Mouse (Mus musculus): ENCODE results near the gene Tfcp2l1. TPM values are rescaled to one million over a fixed set of nuclear protein-coding genes. Genes with fewer than 3 reads are reported as not detected.

Gene Tfcp2l1
- polyA plus RNA-seq, 1 experiment, result 0.25 TPM

DNA sequence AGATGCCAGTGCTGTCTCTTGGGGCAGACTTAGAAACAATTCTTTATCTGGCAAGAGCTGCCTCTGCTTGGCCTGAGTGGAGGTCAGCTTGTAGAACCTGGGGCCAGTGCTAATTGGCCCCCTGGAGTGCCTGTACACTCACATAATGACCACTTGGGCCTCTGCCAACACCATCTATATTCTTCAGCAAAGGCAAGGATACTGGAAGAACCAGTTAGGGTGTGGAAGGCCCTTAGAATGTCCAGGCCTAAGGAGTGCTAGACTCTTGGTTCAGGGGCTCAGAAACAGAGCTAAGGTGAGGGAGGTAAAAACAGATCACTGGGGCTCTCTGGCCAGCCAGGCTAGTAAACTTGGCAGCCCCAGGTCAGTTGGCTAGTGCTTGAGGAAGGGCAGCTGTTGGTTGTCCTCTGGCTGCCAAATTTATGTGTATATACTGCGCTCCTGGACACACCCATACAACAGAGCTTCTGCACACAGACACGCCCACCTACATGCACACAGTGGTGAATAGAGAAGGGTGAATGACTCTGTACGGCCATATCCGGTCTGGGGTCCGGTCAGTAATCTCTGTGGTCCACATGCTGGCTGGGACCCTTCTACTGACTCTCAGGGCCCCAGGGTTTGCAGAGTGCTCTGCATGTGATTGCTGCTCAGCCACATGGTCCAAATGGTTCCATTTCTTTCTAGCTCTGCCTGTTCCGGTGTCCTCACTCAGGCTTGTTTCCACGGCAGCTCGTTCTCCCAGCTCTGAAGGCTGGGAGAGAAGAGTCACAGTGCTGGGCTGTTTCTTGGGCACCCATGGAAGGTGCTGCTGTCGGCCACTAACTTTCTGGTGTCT, 22.4 kb downstream of the Tfcp2l1 start:
- Histone ChIP-seq H3K4me1 (ENCODE audit: control insufficient read depth, insufficient read depth, low read length) (no peaks in the 10 kb centered on the region; the same call in 1 of the 2 replicates), H3K4me3 (ENCODE audit: insufficient read depth, low read length) (no peak overlapping the region), H3K27ac (ENCODE audit: insufficient read depth, low read length) (no peak overlapping the region)
- no peak for TF ChIP-seq POLR2A (IDR thresholded peaks at IDR 0.05; ENCODE audit: low read depth, low read length)
- no peak for TF ChIP-seq CTCF (IDR thresholded peaks at IDR 0.05; ENCODE audit: borderline replicate concordance, insufficient read depth, low read length)

DNA sequence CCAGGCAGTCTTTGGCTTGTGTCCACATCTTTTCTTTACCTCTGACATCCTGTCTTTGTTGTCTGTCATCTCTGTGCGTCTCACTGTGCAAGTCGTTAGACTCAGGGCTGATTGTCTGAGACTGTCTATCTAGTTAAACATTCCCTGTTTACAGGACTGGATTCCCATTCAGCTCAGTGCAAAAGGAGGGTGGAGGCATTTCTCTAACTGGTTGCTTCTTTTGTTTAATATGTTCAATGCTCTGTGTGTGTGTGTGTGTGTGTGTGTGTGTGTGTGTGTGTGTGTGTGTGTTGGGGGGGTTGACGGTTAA, 23.0 kb downstream of the Tfcp2l1 start:
- H3K4me3 ChIP-seq (ENCODE audit: insufficient read depth, low read length), result no peak overlapping the region
- no peaks in the 10 kb centered on the region; the same call in 1 of the 2 replicates for H3K4me1 ChIP-seq (ENCODE audit: control insufficient read depth, insufficient read depth, low read length)
- H3K27ac ChIP-seq (ENCODE audit: insufficient read depth, low read length), result no peak overlapping the region
- no peak for TF ChIP-seq POLR2A (IDR thresholded peaks at IDR 0.05; ENCODE audit: low read depth, low read length)

DNA sequence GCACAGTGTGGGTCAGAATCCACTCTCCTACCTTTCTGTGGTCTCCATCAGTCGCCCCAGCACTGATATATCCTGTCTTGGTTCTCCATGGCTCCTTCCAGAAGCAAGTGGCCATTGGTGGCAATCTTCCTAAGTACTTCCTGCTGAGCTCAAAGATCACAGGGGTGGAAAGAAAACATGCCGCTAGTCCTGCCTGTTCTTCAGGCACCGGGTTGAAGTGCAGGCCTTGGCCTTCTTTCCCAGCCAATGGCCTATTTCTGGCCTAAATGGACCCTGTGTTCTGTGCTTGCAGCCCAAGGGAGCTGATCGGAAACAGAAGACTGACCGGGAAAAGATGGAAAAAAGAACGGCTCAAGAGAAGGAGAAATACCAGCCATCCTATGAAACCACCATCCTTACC, 31.0 kb downstream of the Tfcp2l1 start:
- TF ChIP-seq POLR2A (IDR thresholded peaks at IDR 0.05; ENCODE audit: low read depth, low read length) (no peak), CTCF (IDR thresholded peaks at IDR 0.05; ENCODE audit: borderline replicate concordance, insufficient read depth, low read length) (no peak)
- H3K27ac ChIP-seq (ENCODE audit: insufficient read depth, low read length), result no peak overlapping the region
- H3K4me3 ChIP-seq (ENCODE audit: insufficient read depth, low read length), result no peak overlapping the region
- H3K4me1 ChIP-seq (ENCODE audit: control insufficient read depth, insufficient read depth, low read length), result peaks cover 5% of the 10 kb centered on the region

DNA sequence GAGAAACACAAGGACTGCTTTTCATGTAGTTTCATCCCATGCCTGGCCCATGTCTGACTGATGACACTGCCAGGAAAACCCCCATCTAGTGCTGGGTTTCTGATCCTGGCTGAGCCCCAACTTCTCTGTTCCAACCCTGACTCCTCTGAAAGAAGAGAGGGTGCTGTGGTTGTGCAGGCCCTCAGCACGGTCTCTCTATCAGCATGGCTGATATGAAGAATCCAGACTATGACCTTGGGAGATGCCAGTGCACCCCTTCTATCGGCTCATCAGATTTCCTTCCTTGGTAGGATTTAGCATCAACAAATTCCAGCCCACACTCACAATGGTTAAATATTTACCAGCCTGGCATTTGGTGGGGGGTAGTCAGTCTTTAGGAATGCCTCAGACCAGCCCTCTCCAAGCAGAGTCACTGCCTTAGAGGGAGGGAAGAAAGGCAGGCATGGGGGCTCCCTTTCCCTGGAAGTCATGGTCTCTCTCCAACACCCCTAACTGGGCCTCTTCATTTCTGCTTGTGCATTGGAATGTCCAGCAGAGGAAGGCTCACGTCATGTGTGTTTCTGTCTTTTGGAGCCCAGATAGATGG, 33.2 kb downstream of the Tfcp2l1 start:
- no peak overlapping the region for H3K27ac ChIP-seq (ENCODE audit: insufficient read depth, low read length)

DNA sequence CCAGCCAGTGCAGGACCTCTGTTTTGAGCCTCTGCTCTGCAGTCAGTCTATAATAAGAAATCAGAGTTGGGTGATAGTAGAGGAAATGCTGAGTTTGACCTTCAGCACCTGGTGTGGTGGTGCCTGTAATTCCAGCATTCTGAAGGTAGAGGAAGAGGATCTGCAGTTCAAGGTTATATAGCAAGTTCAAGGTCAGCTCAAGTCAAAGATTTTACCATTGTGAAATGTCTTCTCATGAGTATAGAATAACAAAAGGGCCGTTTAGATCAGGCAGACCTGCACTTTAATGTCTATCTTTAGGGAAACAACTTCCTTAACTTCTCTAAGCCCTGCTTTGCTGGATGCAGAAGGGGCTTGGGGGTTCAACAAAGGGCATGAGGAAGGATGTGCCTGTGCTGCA, 35.3 kb downstream of the Tfcp2l1 start:
- Histone ChIP-seq H3K4me3 (ENCODE audit: insufficient read depth, low read length) (no peak overlapping the region), H3K4me1 (ENCODE audit: control insufficient read depth, insufficient read depth, low read length) (peaks cover 5% of the 10 kb centered on the region), H3K27ac (ENCODE audit: insufficient read depth, low read length) (no peak overlapping the region)
- no peak for TF ChIP-seq POLR2A (IDR thresholded peaks at IDR 0.05; ENCODE audit: low read depth, low read length)
- no peak for TF ChIP-seq CTCF (IDR thresholded peaks at IDR 0.05; ENCODE audit: borderline replicate concordance, insufficient read depth, low read length)

More for the DNA sequence above, 33.2 kb downstream of the Tfcp2l1 start:
- H3K4me1 ChIP-seq (ENCODE audit: control insufficient read depth, insufficient read depth, low read length), result peaks cover 5% of the 10 kb centered on the region
- TF ChIP-seq CTCF (IDR thresholded peaks at IDR 0.05; ENCODE audit: borderline replicate concordance, insufficient read depth, low read length) (no peak), POLR2A (IDR thresholded peaks at IDR 0.05; ENCODE audit: low read depth, low read length) (no peak)
- H3K4me3 ChIP-seq (ENCODE audit: insufficient read depth, low read length), result no peak overlapping the region

DNA sequence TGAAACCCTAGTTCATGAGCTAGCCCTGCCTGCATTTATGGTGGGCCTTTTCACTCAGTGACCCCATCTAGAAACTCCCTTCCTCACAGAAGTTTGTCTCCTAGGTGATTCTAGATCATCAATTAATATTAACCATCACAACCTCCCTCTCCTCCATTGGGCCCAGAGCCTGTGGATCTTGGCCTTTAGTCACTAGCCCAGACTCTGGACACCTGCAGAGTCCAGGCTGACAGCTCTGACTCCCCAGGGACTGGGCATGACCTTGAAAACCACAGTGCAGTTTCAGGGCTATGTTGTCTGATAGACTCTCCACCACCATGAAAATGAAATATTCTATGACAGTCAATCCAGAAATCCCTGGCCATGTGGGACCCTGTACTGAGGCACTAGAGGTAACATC, 39.8 kb downstream of the Tfcp2l1 start:
- no peaks in the 10 kb centered on the region for H3K4me1 ChIP-seq (ENCODE audit: control insufficient read depth, insufficient read depth, low read length)
- no peak overlapping the region for H3K27ac ChIP-seq (ENCODE audit: insufficient read depth, low read length)
- H3K4me3 ChIP-seq (ENCODE audit: insufficient read depth, low read length), result no peak overlapping the region
- TF ChIP-seq POLR2A (IDR thresholded peaks at IDR 0.05; ENCODE audit: low read depth, low read length), result no peak
- no peak for TF ChIP-seq CTCF (IDR thresholded peaks at IDR 0.05; ENCODE audit: borderline replicate concordance, insufficient read depth, low read length)

DNA sequence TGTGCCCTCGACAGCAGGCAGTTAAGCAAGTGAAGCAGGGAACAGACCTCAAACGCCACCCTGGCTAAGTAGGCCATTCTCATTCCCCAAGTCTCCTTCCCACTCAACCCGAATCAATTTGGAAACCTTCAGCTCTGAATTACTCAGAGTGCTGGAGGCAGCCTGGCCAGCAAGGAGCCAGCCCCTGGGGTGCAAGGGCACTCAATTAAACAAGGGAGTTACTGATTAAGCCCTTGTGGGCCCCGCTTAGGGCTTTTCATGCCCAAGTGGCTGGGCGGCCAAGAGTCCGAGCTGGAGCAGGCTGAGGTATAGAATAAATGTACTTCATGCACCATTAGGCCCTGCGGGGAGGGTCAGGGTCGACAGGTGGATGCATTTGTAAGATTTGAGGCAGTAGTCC, 44.5 kb downstream of the Tfcp2l1 start:
- Histone ChIP-seq H3K27ac (ENCODE audit: insufficient read depth, low read length) (no peak overlapping the region), H3K4me3 (ENCODE audit: insufficient read depth, low read length) (no peak overlapping the region), H3K4me1 (ENCODE audit: control insufficient read depth, insufficient read depth, low read length) (no peaks in the 10 kb centered on the region)
- no peak for TF ChIP-seq POLR2A (IDR thresholded peaks at IDR 0.05; ENCODE audit: low read depth, low read length)
- no peak for TF ChIP-seq CTCF (IDR thresholded peaks at IDR 0.05; ENCODE audit: borderline replicate concordance, insufficient read depth, low read length)

DNA sequence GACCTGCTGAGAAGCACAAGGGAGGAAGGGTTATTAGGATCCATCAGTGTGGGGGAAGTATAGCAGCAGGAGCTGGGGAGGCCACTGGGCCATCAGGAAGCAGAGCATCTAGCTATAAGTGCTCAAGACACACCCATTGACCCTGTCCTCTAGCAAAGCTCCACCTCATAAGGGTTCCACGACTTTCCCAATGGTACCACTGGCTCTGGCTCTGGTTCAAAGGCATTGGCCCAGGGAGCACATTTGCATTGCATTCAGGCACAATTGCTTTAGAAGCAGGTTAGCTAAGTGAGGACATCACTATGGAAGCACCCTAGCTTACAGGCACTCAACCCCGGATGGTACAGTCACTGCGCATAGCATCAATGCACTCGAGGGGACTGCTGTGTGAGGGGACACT, 46.4 kb downstream of the Tfcp2l1 start:
- H3K4me3 ChIP-seq (ENCODE audit: insufficient read depth, low read length), result no peak overlapping the region
- TF ChIP-seq CTCF (IDR thresholded peaks at IDR 0.05; ENCODE audit: borderline replicate concordance, insufficient read depth, low read length) (no peak), POLR2A (IDR thresholded peaks at IDR 0.05; ENCODE audit: low read depth, low read length) (no peak)
- no peaks in the 10 kb centered on the region for H3K4me1 ChIP-seq (ENCODE audit: control insufficient read depth, insufficient read depth, low read length)
- no peak overlapping the region for H3K27ac ChIP-seq (ENCODE audit: insufficient read depth, low read length)

DNA sequence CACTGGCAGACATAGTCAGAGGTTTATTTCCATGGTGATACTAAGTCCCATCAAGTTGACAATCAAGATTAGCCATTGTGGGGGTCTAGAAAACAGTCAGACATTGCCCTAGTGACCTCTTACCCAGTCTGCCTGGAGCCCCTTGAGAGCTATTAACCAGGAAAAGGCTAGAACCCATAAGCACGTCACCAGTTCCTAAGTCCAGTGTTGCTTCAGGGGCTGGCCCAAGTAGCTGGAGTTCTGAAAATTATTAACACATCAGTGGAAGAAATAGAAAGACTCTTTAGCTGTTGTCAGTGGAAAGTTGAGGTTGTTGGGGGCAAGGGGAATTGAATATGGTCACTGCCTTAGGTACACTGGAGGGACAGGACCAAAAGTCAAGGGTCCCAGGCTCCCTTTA, 54.2 kb downstream of the Tfcp2l1 start:
- no peak overlapping the region for H3K27ac ChIP-seq (ENCODE audit: insufficient read depth, low read length)
- H3K4me1 ChIP-seq (ENCODE audit: control insufficient read depth, insufficient read depth, low read length), result no peaks in the 10 kb centered on the region
- TF ChIP-seq CTCF (IDR thresholded peaks at IDR 0.05; ENCODE audit: borderline replicate concordance, insufficient read depth, low read length), result no peak
- TF ChIP-seq POLR2A (IDR thresholded peaks at IDR 0.05; ENCODE audit: low read depth, low read length), result no peak
- no peak overlapping the region for H3K4me3 ChIP-seq (ENCODE audit: insufficient read depth, low read length)

DNA sequence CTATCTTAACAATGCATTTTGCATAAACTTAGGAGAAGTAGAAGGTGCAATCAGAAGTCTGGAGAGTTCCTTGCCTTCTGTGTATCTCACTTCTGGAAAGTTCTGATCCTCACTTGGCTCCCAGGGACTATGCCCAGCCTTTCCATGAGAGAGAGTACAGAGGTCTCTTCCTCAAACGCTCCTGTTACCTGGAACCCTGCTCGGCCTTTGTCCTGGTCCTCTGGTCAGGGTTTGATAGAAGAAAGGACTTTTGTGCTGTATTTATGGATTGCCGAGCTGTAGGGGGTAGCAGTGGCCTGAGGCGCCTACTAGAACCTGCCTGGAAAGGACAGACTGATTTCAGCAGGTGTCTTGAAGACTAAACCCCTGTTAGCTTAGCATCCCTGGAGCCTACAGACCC, 55.9 kb downstream of the Tfcp2l1 start:
- H3K4me3 ChIP-seq (ENCODE audit: insufficient read depth, low read length), result no peak overlapping the region
- H3K27ac ChIP-seq (ENCODE audit: insufficient read depth, low read length), result no peak overlapping the region
- TF ChIP-seq POLR2A (IDR thresholded peaks at IDR 0.05; ENCODE audit: low read depth, low read length) (no peak), CTCF (IDR thresholded peaks at IDR 0.05; ENCODE audit: borderline replicate concordance, insufficient read depth, low read length) (no peak)
- no peaks in the 10 kb centered on the region for H3K4me1 ChIP-seq (ENCODE audit: control insufficient read depth, insufficient read depth, low read length)
